Mouse (Mus musculus) midbrain, embryonic 12.5 days (tissue): ENCODE measurements at regions not wholly inside any gene's neighbourhood (a gene's known extent, or its start where the extent isn't known, plus 50 kb on each side); places are given as distances from the start of the nearest gene placed in this dataset.

Experiments used
- ATAC-seq: fragments of 200-750 bp; cut with Nextera tagmentation; 2 replicates; pipeline ENCODE4 v1.8.0; 2017; ENCODE audit warnings: low read depth, moderate TSS enrichment, moderate library complexity; ENCODE audit not compliant: low FRiP score
- H3K27ac ChIP-seq: fragments of 300-500 bp; sonication (generic); replicated peaks from 2 replicates; pipeline ENCODE4 v1.5.1; 2016; ENCODE audit warnings: mild to moderate bottlenecking
- H3K27me3 ChIP-seq: fragments of 300-500 bp; sonication (generic); 2 replicates; pipeline ENCODE4 v1.6.1; 2016; ENCODE audit warnings: mild to moderate bottlenecking
- H3K36me3 ChIP-seq: fragments of 300-500 bp; sonication (generic); 2 replicates; pipeline ENCODE4 v1.6.1; 2016
- H3K4me1 ChIP-seq: fragments of 300-500 bp; sonication (generic); 2 replicates; pipeline ENCODE4 v1.6.1; 2016
- H3K4me2 ChIP-seq: fragments of 300-500 bp; sonication (generic); replicated peaks from 2 replicates; pipeline ENCODE4 v1.6.1; 2016; ENCODE audit warnings: mild to moderate bottlenecking, moderate library complexity
- H3K4me3 ChIP-seq: fragments of 300-500 bp; sonication (generic); 2 replicates; pipeline ENCODE4 v1.5.1; 2016; ENCODE audit warnings: mild to moderate bottlenecking
- H3K9ac ChIP-seq: fragments of 300-500 bp; sonication (generic); replicated peaks from 2 replicates; pipeline ENCODE4 v1.6.1; 2016; ENCODE audit warnings: mild to moderate bottlenecking, moderate library complexity
- H3K9me3 ChIP-seq: fragments of 300-500 bp; sonication (generic); 2 replicates; pipeline ENCODE4 v1.6.1; 2016; ENCODE audit warnings: mild to moderate bottlenecking
- WGBS: fragments of 180-500 bp; shearing (Covaris S2); methylation state at CpG from one replicate; pipeline ENCODE4 v1.1.7; 2016; 5-methylcytosine and 5-hydroxymethylcytosine counted together

- H3K36me3 ChIP-seq, result no peaks in the 10 kb centered on the region
- no peak overlapping the region for H3K4me2 ChIP-seq
- H3K9ac ChIP-seq, result no peak overlapping the region
- H3K27me3 ChIP-seq, result no peaks in the 10 kb centered on the region
- no peaks in the 10 kb centered on the region for H3K9me3 ChIP-seq
- no peak overlapping the region for H3K4me3 ChIP-seq
- ATAC-seq, result no peak
- H3K27ac ChIP-seq, result no peak overlapping the region
- peaks cover 7% of the 10 kb centered on the region; the same call in 1 of the 2 replicates for H3K4me1 ChIP-seq
- 73% methylated on average over 7 of the region's 7 CpGs for WGBS
These were observed 846.7 kb downstream of the Synb start for GRCm38 (mm10) chr14:68447240-68447923.

- Histone ChIP-seq H3K9me3 (no peaks in the 10 kb centered on the region), H3K4me1 (no peaks in the 10 kb centered on the region), H3K9ac (no peak overlapping the region), H3K27ac (no peak overlapping the region), H3K36me3 (no peaks in the 10 kb centered on the region), H3K27me3 (no peaks in the 10 kb centered on the region), H3K4me3 (no peak overlapping the region), H3K4me2 (no peak overlapping the region)
- ATAC-seq, result no peak
- WGBS, result 61% methylated on average over 9 of the region's 9 CpGs
These were observed 860.8 kb downstream of the Synb start for GRCm38 (mm10) chr14:68433326-68433725.

GRCm38 (mm10) chr14:68432111-68432510, 862.0 kb downstream of the Synb start:
- 78% methylated on average over 2 of the region's 2 CpGs for WGBS
- Histone ChIP-seq H3K9me3 (no peaks in the 10 kb centered on the region), H3K27me3 (no peaks in the 10 kb centered on the region), H3K27ac (no peak overlapping the region), H3K36me3 (no peaks in the 10 kb centered on the region), H3K4me3 (no peak overlapping the region), H3K9ac (no peak overlapping the region), H3K4me2 (no peak overlapping the region), H3K4me1 (no peaks in the 10 kb centered on the region)
- ATAC-seq, result no peak

GRCm38 (mm10) chr14:68427235-68427634, 866.9 kb downstream of the Synb start:
- Histone ChIP-seq H3K27me3 (no peaks in the 10 kb centered on the region), H3K9ac (no peak overlapping the region), H3K4me1 (no peaks in the 10 kb centered on the region), H3K4me3 (no peak overlapping the region), H3K27ac (no peak overlapping the region), H3K9me3 (no peaks in the 10 kb centered on the region), H3K4me2 (no peak overlapping the region), H3K36me3 (no peaks in the 10 kb centered on the region)
- no peak for ATAC-seq
- 91% methylated on average over 1 of the region's 1 CpGs for WGBS

GRCm38 (mm10) chr14:68392440-68392839, 901.7 kb downstream of the Synb start:
- H3K4me1 ChIP-seq, result 0 out of 2 replicates have a peak, but pooled peaks cover 6% of the 10 kb centered on the region
- H3K27ac ChIP-seq, result no peak overlapping the region
- no peaks in the 10 kb centered on the region for H3K9me3 ChIP-seq
- WGBS, result 88% methylated on average over 1 of the region's 1 CpGs
- no peaks in the 10 kb centered on the region for H3K27me3 ChIP-seq
- no peak overlapping the region for H3K4me2 ChIP-seq
- no peak overlapping the region for H3K4me3 ChIP-seq
- no peak for ATAC-seq
- no peaks in the 10 kb centered on the region for H3K36me3 ChIP-seq
- H3K9ac ChIP-seq, result no peak overlapping the region

- Histone ChIP-seq H3K36me3 (no peaks in the 10 kb centered on the region), H3K9ac (no peak overlapping the region), H3K4me2 (no peak overlapping the region), H3K27ac (no peak overlapping the region; the same call in 1 of the 2 replicates), H3K27me3 (no peaks in the 10 kb centered on the region), H3K4me3 (no peak overlapping the region), H3K4me1 (0 out of 2 replicates have a peak, but pooled peaks cover 6% of the 10 kb centered on the region), H3K9me3 (no peaks in the 10 kb centered on the region)
- 33% methylated on average over 3 of the region's 3 CpGs for WGBS
- no peak for ATAC-seq
These were observed 902.2 kb downstream of the Synb start for GRCm38 (mm10) chr14:68391875-68392274.

GRCm38 (mm10) chr14:68381741-68382140, 912.4 kb downstream of the Synb start:
- H3K4me2 ChIP-seq, result no peak overlapping the region
- 0 out of 2 replicates have a peak, but pooled peaks cover 2% of the 10 kb centered on the region for H3K4me1 ChIP-seq
- peak overlapping the region; percentile 40; the same call in 1 of the 2 replicates for H3K27ac ChIP-seq
- H3K9me3 ChIP-seq, result no peaks in the 10 kb centered on the region
- no peaks in the 10 kb centered on the region for H3K27me3 ChIP-seq
- no peaks in the 10 kb centered on the region for H3K36me3 ChIP-seq
- H3K9ac ChIP-seq, result no peak overlapping the region
- ATAC-seq, result no peak
- no peak overlapping the region for H3K4me3 ChIP-seq
- 75% methylated on average over 7 of the region's 7 CpGs for WGBS

GRCm38 (mm10) chr14:68367696-68368095, 926.4 kb downstream of the Synb start:
- 77% methylated on average over 5 of the region's 5 CpGs for WGBS
- no peak for ATAC-seq
- Histone ChIP-seq H3K9me3 (no peaks in the 10 kb centered on the region), H3K4me3 (no peak overlapping the region), H3K36me3 (no peaks in the 10 kb centered on the region), H3K27me3 (no peaks in the 10 kb centered on the region), H3K4me2 (no peak overlapping the region), H3K9ac (no peak overlapping the region), H3K4me1 (no peaks in the 10 kb centered on the region), H3K27ac (no peak overlapping the region)

GRCm38 (mm10) chr14:68363892-68364291, 930.2 kb downstream of the Synb start:
- H3K4me1 ChIP-seq, result peaks cover 9% of the 10 kb centered on the region
- H3K27ac ChIP-seq, result no peak overlapping the region
- no peak for ATAC-seq
- WGBS, result 66% methylated on average over 2 of the region's 2 CpGs
- no peak overlapping the region for H3K4me3 ChIP-seq
- H3K9ac ChIP-seq, result no peak overlapping the region
- H3K27me3 ChIP-seq, result no peaks in the 10 kb centered on the region
- no peak overlapping the region for H3K4me2 ChIP-seq
- H3K9me3 ChIP-seq, result no peaks in the 10 kb centered on the region
- no peaks in the 10 kb centered on the region for H3K36me3 ChIP-seq

- Histone ChIP-seq H3K9me3 (no peaks in the 10 kb centered on the region), H3K9ac (no peak overlapping the region), H3K27me3 (no peaks in the 10 kb centered on the region), H3K27ac (peak overlapping the region; percentile 71), H3K4me2 (no peak overlapping the region), H3K4me1 (peaks cover 9% of the 10 kb centered on the region), H3K36me3 (no peaks in the 10 kb centered on the region), H3K4me3 (no peak overlapping the region)
- WGBS, result 65% methylated on average over 7 of the region's 7 CpGs
- peak; percentile 70 for ATAC-seq
These were observed 932.1 kb downstream of the Synb start for GRCm38 (mm10) chr14:68361998-68362397.

- no peak overlapping the region for H3K4me3 ChIP-seq
- 64% methylated on average over 6 of the region's 6 CpGs for WGBS
- no peak overlapping the region for H3K9ac ChIP-seq
- no peaks in the 10 kb centered on the region for H3K27me3 ChIP-seq
- H3K36me3 ChIP-seq, result no peaks in the 10 kb centered on the region
- H3K4me1 ChIP-seq, result peaks cover 10% of the 10 kb centered on the region
- H3K9me3 ChIP-seq, result no peaks in the 10 kb centered on the region
- peak overlapping the region; percentile 71 for H3K27ac ChIP-seq
- no peak overlapping the region for H3K4me2 ChIP-seq
- no peak for ATAC-seq
These were observed 932.6 kb downstream of the Synb start for GRCm38 (mm10) chr14:68361481-68361880.

GRCm38 (mm10) chr14:68356396-68356795, 937.7 kb downstream of the Synb start:
- H3K4me3 ChIP-seq, result no peak overlapping the region
- H3K4me2 ChIP-seq, result no peak overlapping the region
- no peak overlapping the region for H3K9ac ChIP-seq
- H3K36me3 ChIP-seq, result no peaks in the 10 kb centered on the region
- H3K9me3 ChIP-seq, result no peaks in the 10 kb centered on the region
- no peaks in the 10 kb centered on the region for H3K27me3 ChIP-seq
- ATAC-seq, result no peak
- H3K4me1 ChIP-seq, result peaks cover 17% of the 10 kb centered on the region
- peak overlapping the region; percentile 58; the same call in 1 of the 2 replicates for H3K27ac ChIP-seq
- 88% methylated on average over 7 of the region's 7 CpGs for WGBS

- Histone ChIP-seq H3K4me3 (no peak overlapping the region), H3K27ac (peak overlapping the region; percentile 49; the same call in 1 of the 2 replicates), H3K27me3 (no peaks in the 10 kb centered on the region), H3K9ac (no peak overlapping the region), H3K9me3 (no peaks in the 10 kb centered on the region), H3K4me1 (peaks cover 15% of the 10 kb centered on the region), H3K36me3 (no peaks in the 10 kb centered on the region), H3K4me2 (no peak overlapping the region)
- ATAC-seq, result peak; percentile 71
- 65% methylated on average over 8 of the region's 8 CpGs for WGBS
These were observed 938.6 kb downstream of the Synb start for GRCm38 (mm10) chr14:68355462-68355905.
